Mouse (Mus musculus) forebrain, embryonic 16.5 days (tissue): ENCODE data around the gene Cnga1. TPM values are rescaled to one million over a fixed set of nuclear protein-coding genes. Genes with fewer than 3 reads are reported as not detected.

Experiments used
- ATAC-seq: fragments of 200-750 bp; cut with Nextera tagmentation; 2 replicates; pipeline ENCODE4 v1.8.0; 2017; ENCODE audit warnings: mild to moderate bottlenecking, moderate library complexity
- H3K27ac ChIP-seq: fragments of 300-500 bp; sonication (generic); 2 replicates; pipeline ENCODE4 v1.5.1; 2014; ENCODE audit warnings: low read length, control low read depth
- H3K27me3 ChIP-seq: fragments of 300-500 bp; sonication (generic); replicated peaks from 2 replicates; pipeline ENCODE4 v1.6.1; 2014; ENCODE audit warnings: low read length; ENCODE audit not compliant: control insufficient read depth, insufficient read depth
- H3K36me3 ChIP-seq: fragments of 300-500 bp; sonication (generic); 2 replicates; pipeline ENCODE4 v1.6.1; 2014; ENCODE audit not compliant: control insufficient read depth, insufficient read depth
- H3K4me1 ChIP-seq: fragments of 300-500 bp; sonication (generic); replicated peaks from 2 replicates; pipeline ENCODE4 v1.6.1; 2014; ENCODE audit warnings: low read length; ENCODE audit not compliant: control insufficient read depth, insufficient read depth
- H3K4me2 ChIP-seq: fragments of 300-500 bp; sonication (generic); 2 replicates; pipeline ENCODE4 v1.6.1; 2014; ENCODE audit warnings: mild to moderate bottlenecking, low read length, control low read depth
- H3K4me3 ChIP-seq: fragments of 300-500 bp; sonication (generic); replicated peaks from 2 replicates; pipeline ENCODE4 v1.5.1; 2014; ENCODE audit warnings: mild to moderate bottlenecking, low read length, control low read depth
- H3K9ac ChIP-seq: fragments of 300-500 bp; sonication (generic); replicated peaks from 2 replicates; pipeline ENCODE4 v1.6.1; 2014; ENCODE audit warnings: low read depth, low read length, control low read depth
- H3K9me3 ChIP-seq: fragments of 300-500 bp; sonication (generic); 2 replicates; pipeline ENCODE4 v1.6.1; 2016; ENCODE audit warnings: low read length; ENCODE audit not compliant: control insufficient read depth
- WGBS: fragments of 180-500 bp; shearing (Covaris S2); extraction: QIAGEN DNeasy Blood & Tissue Kit; methylation state at CpG from one replicate; pipeline ENCODE4 v1.1.7; 2014; 5-methylcytosine and 5-hydroxymethylcytosine counted together
- polyA plus RNA-seq: library from polyadenylated mRNA; unstranded; fragments of >200 nt; fragmentation: Nextera tagmentation; extraction: Ambion mirVana; gene quantifications from 2 replicates; pipeline ENCODE4 v1.2.1, GENCODE M21; 2015

The Cnga1 gene
- polyA plus RNA-seq, 1 experiment from 2014 or later, result not detected

- peak; percentile 96 for ATAC-seq
- WGBS, result 1% methylated on average over 25 of the region's 25 CpGs
- no peaks in the 10 kb centered on the region for H3K9me3 ChIP-seq
- H3K36me3 ChIP-seq, result no peaks in the 10 kb centered on the region
- peaks cover 13% of the 10 kb centered on the region for H3K4me1 ChIP-seq
- peak within 1 kb of the TSS; percentile 97 for H3K4me2 ChIP-seq
- H3K27ac ChIP-seq, result no peak within 1 kb of the TSS
- peak within 1 kb of the TSS; percentile 26; the same call in 1 of the 2 replicates for H3K9ac ChIP-seq
- peak within 1 kb of the TSS; percentile 54 for H3K4me3 ChIP-seq
- peaks cover 18% of the 10 kb centered on the region for H3K27me3 ChIP-seq
Observed at GRCm38 (mm10) chr5:72647418-72647907, 3.4 kb upstream of the Cnga1 start, which contains the start of gene Nipal1. Nipal1 (plus strand) TSS chr5:72647795.

GRCm38 (mm10) chr5:72646996-72647395 is 2.9 kb upstream of the Cnga1 start:
- no peak; the same call in 1 of the 2 replicates for ATAC-seq
- peak overlapping the region; percentile 26; the same call in 1 of the 2 replicates for H3K9ac ChIP-seq

GRCm38 (mm10) chr5:72646131-72646530 is 2.1 kb upstream of the Cnga1 start:
- Histone ChIP-seq H3K36me3 (no peaks in the 10 kb centered on the region), H3K27ac (no peak overlapping the region), H3K4me2 (no peak overlapping the region), H3K4me3 (no peak overlapping the region), H3K27me3 (peaks cover 18% of the 10 kb centered on the region), H3K4me1 (peaks cover 13% of the 10 kb centered on the region), H3K9me3 (no peaks in the 10 kb centered on the region), H3K9ac (no peak overlapping the region)
- no peak for ATAC-seq
- 41% methylated on average over 10 of the region's 10 CpGs for WGBS

More at GRCm38 (mm10) chr5:72646996-72647395, 2.9 kb upstream of the Cnga1 start:
- H3K27me3 ChIP-seq, result peaks cover 18% of the 10 kb centered on the region
- H3K4me2 ChIP-seq, result peak overlapping the region; percentile 97
- H3K36me3 ChIP-seq, result no peaks in the 10 kb centered on the region
- WGBS, result 26% methylated on average over 10 of the region's 10 CpGs
- H3K4me1 ChIP-seq, result peaks cover 13% of the 10 kb centered on the region
- peak overlapping the region; percentile 54 for H3K4me3 ChIP-seq
- no peak overlapping the region for H3K27ac ChIP-seq
- H3K9me3 ChIP-seq, result no peaks in the 10 kb centered on the region

- Histone ChIP-seq H3K36me3 (no peaks in the 10 kb centered on the region), H3K27ac (no peak overlapping the region), H3K4me2 (no peak overlapping the region), H3K9me3 (no peaks in the 10 kb centered on the region), H3K27me3 (peaks cover 13% of the 10 kb centered on the region), H3K4me1 (peaks cover 13% of the 10 kb centered on the region), H3K9ac (no peak overlapping the region), H3K4me3 (no peak overlapping the region)
- ATAC-seq, result no peak
- WGBS, result 45% methylated on average over 7 of the region's 7 CpGs
Observed at GRCm38 (mm10) chr5:72643655-72644054, 420 bp downstream of the Cnga1 start.

- no peak for ATAC-seq
- Histone ChIP-seq H3K4me2 (no peak overlapping the region), H3K4me1 (no peaks in the 10 kb centered on the region), H3K4me3 (no peak overlapping the region), H3K9ac (no peak overlapping the region), H3K9me3 (no peaks in the 10 kb centered on the region), H3K27ac (no peak overlapping the region), H3K36me3 (no peaks in the 10 kb centered on the region), H3K27me3 (peaks cover 2% of the 10 kb centered on the region; the same call in 1 of the 2 replicates)
- 95% methylated on average over 1 of the region's 1 CpGs for WGBS
Observed at GRCm38 (mm10) chr5:72640072-72640471, 4.0 kb downstream of the Cnga1 start.

GRCm38 (mm10) chr5:72636576-72636975 is 7.5 kb downstream of the Cnga1 start:
- H3K4me1 ChIP-seq, result no peaks in the 10 kb centered on the region
- H3K27me3 ChIP-seq, result no peaks in the 10 kb centered on the region
- H3K4me2 ChIP-seq, result no peak overlapping the region
- 94% methylated on average over 3 of the region's 3 CpGs for WGBS
- no peak overlapping the region for H3K9ac ChIP-seq
- H3K27ac ChIP-seq, result no peak overlapping the region
- H3K36me3 ChIP-seq, result no peaks in the 10 kb centered on the region
- no peak for ATAC-seq
- H3K4me3 ChIP-seq, result no peak overlapping the region
- no peaks in the 10 kb centered on the region for H3K9me3 ChIP-seq

GRCm38 (mm10) chr5:72636122-72636521 is 8.0 kb downstream of the Cnga1 start:
- no peak for ATAC-seq
- H3K9me3 ChIP-seq, result no peaks in the 10 kb centered on the region
- no peak overlapping the region for H3K4me2 ChIP-seq
- no peak overlapping the region for H3K27ac ChIP-seq
- no peaks in the 10 kb centered on the region for H3K27me3 ChIP-seq
- H3K36me3 ChIP-seq, result no peaks in the 10 kb centered on the region
- H3K4me1 ChIP-seq, result no peaks in the 10 kb centered on the region
- 64% methylated on average over 3 of the region's 3 CpGs for WGBS
- H3K9ac ChIP-seq, result no peak overlapping the region
- no peak overlapping the region for H3K4me3 ChIP-seq

- H3K27ac ChIP-seq, result no peak overlapping the region
- ATAC-seq, result no peak
- H3K4me2 ChIP-seq, result no peak overlapping the region
- H3K27me3 ChIP-seq, result no peaks in the 10 kb centered on the region
- 89% methylated on average over 9 of the region's 9 CpGs for WGBS
- no peaks in the 10 kb centered on the region for H3K4me1 ChIP-seq
- no peak overlapping the region for H3K4me3 ChIP-seq
- no peaks in the 10 kb centered on the region for H3K36me3 ChIP-seq
- no peaks in the 10 kb centered on the region for H3K9me3 ChIP-seq
- no peak overlapping the region for H3K9ac ChIP-seq
Observed at GRCm38 (mm10) chr5:72634791-72635271, 9.2 kb downstream of the Cnga1 start.

GRCm38 (mm10) chr5:72630026-72630425 is 14.0 kb downstream of the Cnga1 start:
- H3K4me3 ChIP-seq, result no peak overlapping the region
- H3K36me3 ChIP-seq, result no peaks in the 10 kb centered on the region
- H3K4me2 ChIP-seq, result no peak overlapping the region
- H3K9ac ChIP-seq, result no peak overlapping the region
- no peaks in the 10 kb centered on the region for H3K4me1 ChIP-seq
- no peaks in the 10 kb centered on the region for H3K27me3 ChIP-seq
- H3K27ac ChIP-seq, result no peak overlapping the region
- no peaks in the 10 kb centered on the region for H3K9me3 ChIP-seq
- no peak for ATAC-seq
- 90% methylated on average over 6 of the region's 6 CpGs for WGBS

GRCm38 (mm10) chr5:72621022-72621421 is 23.1 kb downstream of the Cnga1 start:
- Histone ChIP-seq H3K4me2 (no peak overlapping the region), H3K4me1 (no peaks in the 10 kb centered on the region), H3K9ac (no peak overlapping the region), H3K9me3 (no peaks in the 10 kb centered on the region), H3K4me3 (no peak overlapping the region), H3K36me3 (no peaks in the 10 kb centered on the region), H3K27ac (no peak overlapping the region), H3K27me3 (no peaks in the 10 kb centered on the region)
- WGBS, result 92% methylated on average over 1 of the region's 1 CpGs
- ATAC-seq, result no peak
